Mouse (Mus musculus) spleen, embryonic (tissue): Measurements from ENCODE around the gene Dnaja3.

Experiments
- CTCF ChIA-PET: fragments of 350-600 bp; sonication (Branson Sonifier 250); formaldehyde crosslinking; loops from one replicate; lab custom pipeline; 2022; lab: Charles Lee

Dnaja3 gene

DNA sequence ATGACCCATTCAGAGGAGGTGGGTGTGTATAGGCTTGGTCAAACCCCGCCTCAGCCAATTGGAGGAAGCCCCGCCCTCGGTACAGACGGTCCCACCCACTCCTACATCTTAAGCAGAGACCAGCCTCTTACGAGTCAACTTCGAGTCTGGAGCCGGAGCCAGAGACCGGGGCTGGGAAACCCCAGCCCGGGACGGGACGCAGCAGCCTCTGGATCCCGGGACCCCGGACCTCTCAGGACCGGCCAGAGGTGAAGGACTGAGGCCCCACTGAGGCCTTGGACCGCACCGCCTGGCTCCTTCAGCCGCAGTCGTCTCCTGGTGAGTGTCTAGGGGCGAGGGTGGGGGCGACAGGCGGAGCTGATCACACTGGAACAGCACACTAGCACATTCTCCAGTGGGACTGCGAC is at the start of gene Dnaja3, which contains the start of gene Vasn:
TSS of gene Dnaja3 (plus strand) at position 159 of the 407 bp plus-strand sequence.
TSS of gene Vasn (plus strand) at position 111 of the 407 bp plus-strand sequence.
- CTCF ChIA-PET, result no interaction called here

DNA sequence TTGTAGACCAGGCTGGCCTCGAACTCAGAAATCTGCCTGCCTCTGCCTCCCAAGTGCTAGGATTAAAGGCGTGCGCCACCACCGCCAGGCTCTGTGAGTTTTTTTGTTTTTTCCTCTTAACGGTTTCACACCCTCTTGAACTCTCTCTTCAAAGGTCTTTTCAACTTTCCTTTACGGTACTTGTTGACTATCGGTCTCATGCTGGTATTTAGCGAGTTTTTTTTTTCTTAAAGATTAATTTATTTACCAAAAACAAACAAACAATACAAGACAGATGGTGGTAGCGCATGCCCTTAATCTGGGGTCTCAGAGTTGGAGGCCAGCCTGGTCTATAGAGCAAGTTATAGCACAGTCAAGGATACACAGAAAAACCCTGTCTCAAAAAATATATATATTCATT is 49.6 kb upstream of the Dnaja3 start:
- CTCF ChIA-PET, result no interaction called here

DNA sequence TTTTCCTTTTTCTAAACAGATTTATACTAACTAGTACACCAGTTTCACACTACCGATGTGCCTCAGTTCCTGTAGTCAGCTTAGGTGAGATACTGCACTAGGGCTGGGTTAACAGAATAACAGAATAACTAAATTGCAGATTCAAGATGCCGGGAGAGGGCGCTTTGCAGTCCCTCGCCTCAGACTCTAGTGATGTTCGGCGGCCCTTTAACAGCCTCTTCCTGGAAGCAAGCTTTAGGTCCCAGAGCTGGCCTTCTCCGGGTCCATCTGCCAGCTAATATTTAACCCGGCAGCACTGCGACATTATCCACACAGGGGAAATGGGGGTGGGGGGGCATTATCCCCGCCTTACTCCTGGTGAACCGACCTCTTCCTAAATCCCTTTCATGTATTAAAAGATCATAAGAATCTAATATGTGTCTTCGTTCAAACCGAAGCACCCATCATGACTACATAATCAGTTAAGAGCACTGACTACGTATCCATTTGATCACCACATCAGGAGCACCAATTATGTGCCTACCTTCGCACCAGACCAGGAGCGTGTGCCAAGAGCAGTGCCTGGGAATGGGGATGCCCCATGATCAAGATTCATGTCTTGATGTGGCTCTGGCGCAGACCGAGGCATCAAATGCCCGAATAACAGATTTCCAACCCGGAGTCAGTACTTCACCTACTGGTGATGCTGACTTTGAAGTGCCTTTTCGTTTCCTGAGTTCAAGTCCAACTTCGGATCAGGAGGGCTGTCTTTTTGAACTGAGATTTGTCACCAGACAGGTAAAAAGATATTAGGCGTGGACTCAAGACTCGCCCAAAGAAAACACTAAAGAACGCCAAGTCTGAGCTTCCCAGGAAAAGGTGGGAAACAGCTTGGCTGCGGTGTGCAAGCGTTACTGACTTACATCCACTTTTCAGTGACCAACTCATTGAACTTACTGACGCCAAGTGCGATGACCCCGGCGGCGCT is 46.6 kb upstream of the Dnaja3 start:
- CTCF ChIA-PET, result interaction anchor here (0.6 to 1.0 kb wide), 2 partner anchors 9 to 255 kb away, joined by 4 read pairs; no protein-coding TSS in a partner anchor

DNA sequence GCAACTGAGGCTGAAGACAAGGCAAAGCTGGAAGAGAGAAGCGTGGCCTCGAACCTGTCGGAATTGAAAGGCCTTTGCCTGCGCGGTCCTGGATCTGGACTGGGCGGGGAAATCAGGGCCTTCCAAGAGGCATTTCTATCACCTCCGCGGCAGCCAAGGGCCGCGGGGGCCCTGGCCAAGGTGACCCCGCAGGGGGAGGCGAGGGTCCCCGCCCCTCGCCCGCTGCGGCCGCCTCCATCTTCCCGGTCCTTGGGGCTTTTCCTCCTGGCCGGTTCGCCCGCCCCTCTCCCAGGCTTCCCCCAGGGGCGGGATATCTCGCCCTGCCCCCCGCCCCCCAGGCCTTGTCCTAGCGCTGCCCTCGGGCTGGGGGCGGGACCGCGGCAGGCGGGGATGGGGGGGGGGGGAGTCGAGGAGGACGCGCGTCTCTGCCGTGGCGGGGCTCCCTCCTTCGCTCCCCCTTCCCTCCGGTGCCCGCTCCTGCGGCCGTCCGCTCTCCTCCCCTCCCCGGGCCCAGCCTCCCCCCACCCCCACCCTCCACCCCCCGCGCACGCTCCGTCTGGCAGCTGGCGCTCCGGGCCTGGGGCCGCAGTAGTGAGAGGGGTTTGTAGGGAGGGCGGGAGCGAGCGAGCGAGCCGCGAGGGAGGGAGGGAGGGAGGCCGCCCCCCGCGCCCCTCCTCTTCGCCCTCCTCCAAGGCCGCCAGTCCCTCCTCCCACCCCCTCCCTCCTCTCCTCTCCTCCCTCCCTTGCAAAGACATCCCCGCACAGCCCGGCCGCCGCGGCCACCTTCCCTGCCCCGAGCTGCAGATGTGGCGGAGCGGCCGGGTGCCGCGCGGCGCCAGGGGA is 45.6 kb upstream of the Dnaja3 start, which contains the start of gene Glis2:
TSS of gene Glis2 (plus strand) at position 743 of the 843 bp plus-strand sequence.
- CTCF ChIA-PET, result interaction anchor here (0.7 to 0.9 kb wide), 2 partner anchors 17 to 432 kb away, joined by 3 to 4 read pairs; no protein-coding TSS in a partner anchor

DNA sequence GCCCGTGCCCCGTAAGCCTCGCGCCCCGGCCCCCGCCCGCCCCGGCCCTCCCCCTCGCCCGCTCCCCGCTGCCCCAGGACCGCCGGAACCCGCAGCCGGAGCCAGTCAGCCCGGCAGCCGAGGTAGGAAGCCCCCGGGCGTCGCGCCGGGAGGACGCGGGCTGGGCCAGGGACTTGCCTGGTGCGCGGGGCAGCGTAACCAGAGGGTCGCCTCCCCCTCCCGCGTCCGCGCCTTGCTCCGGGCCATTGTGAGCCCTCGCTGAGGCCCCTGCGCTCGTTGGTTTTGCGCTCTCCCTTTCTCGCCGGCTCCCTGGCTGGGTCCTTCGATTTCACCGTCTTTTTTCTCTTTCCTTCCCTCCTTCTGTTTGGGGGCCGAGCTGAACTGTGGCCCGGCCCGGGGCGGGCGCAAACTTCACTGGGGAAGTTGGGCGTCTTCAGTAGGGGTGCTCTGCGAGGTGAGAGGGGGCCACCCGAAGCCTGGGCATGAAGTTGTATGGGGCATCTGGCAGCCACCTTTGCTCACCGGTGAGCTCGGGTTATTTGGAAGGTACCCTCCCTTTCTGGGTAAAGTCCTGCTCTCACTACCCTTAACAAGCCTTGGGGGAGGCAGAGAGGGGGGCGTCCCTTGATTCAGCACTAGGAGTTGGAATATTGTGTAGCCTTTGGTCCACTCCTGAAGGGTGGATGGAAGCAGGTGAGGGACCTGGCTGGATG is 44.8 kb upstream of the Dnaja3 start:
- CTCF ChIA-PET, result interaction anchor here (0.7 to 0.9 kb wide), 3 partner anchors 13 to 432 kb away, joined by 3 to 4 read pairs (median 3); no protein-coding TSS in a partner anchor

DNA sequence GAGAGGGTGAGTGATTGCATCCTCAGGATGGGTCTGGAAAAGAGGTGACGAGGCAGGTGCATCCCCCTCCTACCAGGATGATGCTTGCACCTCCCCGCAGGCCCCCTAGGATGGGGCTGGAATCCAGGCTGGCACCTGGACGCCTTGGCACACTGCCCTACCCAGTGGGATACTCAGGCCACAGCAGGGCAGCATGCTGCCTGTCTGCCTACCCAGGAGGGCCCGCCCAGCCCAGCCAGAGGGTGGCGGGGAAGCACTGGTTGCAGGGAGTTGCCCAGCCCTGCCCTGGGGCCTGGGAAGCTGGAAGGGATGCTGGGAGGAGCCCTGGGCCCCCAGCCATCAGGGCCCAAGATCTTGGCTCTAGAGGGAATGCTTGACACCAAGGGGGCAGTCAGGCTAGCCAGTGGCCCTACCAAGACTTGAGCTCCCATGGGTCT is 44.2 kb upstream of the Dnaja3 start:
- CTCF ChIA-PET, result interaction anchor here (0.7 to 0.9 kb wide), 3 partner anchors 13 to 431 kb away, joined by 3 to 4 read pairs (median 3); no protein-coding TSS in a partner anchor

DNA sequence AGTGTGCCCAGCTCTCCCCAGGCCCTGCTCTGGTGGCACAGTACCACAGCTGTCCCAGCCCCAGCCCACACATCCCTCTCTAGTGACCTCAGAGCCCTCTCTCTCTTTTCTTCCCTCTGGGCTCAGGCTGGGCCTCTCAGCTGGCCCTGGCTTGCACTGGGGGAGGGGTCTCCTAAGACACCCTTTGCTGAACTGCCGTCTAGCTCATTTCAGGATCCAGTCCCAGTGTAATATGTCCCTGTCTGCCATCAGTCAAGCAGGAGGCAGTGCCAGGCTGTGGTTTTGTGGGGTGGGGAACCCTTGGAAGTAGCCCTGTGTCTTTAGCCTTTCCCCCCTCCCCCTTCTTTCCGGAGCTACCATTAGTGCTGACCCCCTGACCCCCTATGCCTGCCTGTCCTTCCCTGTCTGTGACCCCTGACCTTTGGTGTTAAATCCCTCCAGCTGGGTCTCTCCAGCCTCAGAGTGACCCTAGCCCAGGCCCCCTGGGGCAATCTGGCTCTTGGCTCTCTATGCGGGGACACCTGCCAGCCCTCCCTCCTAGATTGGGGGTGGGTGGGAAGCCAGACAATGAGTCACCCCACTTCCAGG is 43.6 kb upstream of the Dnaja3 start:
- CTCF ChIA-PET, result interaction anchor here (0.6 to 0.7 kb wide), 2 partner anchors 22 to 215 kb away, joined by 3 to 9 read pairs; no protein-coding TSS in a partner anchor

DNA sequence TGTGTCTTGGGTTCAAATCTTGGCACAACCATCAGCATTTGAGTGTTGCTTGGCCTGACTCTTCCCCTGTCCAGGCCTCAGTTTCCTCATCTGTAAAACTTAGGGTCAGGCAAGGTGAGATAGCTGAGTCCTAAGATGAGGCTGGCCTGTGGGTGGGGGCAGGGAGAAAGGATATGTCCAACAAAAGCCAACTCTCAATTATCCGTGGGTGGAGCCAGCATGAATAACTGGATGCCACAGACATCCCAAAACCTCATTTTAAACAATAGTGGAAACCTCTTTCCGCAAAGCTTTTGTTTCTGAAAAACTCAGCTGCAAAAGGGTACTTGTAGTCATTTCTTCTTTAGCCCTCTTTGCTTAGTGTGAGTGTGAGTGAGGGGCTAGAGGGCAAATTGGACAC is 43.0 kb upstream of the Dnaja3 start:
- CTCF ChIA-PET, result interaction anchor here (0.6 kb wide), 1 partner anchor 216 kb away, joined by 9 read pairs; no protein-coding TSS in a partner anchor

DNA sequence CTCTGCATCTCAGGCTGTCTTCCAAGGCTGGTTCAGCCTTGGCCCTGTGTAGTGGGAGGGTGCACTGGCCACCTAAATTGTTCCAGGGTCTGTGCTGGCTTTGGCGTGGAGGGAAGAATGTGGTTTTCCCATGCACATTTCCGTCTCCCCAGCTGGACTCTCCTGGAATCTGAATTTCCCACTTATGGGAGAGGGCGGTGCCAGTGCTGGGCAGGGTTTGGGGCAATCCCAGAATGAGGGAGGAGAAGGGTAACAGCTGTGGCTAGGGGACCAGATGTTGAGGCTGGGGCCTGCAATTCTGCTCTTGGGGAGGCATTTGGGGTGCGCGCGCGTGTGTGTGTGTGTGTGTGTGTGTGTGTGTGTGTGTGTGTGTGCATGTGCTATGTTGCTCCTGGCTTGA is 42.5 kb upstream of the Dnaja3 start:
- CTCF ChIA-PET, result no interaction called here

DNA sequence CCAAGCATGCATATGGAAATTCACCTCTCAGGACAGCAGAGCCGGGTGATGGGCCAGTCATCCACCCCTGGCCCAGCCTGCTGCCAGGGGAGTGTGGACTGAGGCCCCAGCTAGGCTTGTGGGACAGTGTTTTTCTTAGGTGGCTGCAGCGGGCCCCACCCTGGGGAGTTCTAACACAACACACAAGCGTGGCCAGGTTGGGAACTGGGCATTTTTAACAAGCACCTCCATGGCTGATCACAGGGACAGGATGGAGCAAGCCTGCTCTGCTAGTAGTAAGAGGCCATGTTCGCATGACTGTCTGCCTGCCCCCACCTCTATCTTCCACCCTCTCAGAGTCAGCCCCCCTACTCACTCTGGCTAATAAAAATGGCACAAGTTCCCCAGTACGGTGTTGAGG is 41.7 kb upstream of the Dnaja3 start:
- CTCF ChIA-PET, result no interaction called here

DNA sequence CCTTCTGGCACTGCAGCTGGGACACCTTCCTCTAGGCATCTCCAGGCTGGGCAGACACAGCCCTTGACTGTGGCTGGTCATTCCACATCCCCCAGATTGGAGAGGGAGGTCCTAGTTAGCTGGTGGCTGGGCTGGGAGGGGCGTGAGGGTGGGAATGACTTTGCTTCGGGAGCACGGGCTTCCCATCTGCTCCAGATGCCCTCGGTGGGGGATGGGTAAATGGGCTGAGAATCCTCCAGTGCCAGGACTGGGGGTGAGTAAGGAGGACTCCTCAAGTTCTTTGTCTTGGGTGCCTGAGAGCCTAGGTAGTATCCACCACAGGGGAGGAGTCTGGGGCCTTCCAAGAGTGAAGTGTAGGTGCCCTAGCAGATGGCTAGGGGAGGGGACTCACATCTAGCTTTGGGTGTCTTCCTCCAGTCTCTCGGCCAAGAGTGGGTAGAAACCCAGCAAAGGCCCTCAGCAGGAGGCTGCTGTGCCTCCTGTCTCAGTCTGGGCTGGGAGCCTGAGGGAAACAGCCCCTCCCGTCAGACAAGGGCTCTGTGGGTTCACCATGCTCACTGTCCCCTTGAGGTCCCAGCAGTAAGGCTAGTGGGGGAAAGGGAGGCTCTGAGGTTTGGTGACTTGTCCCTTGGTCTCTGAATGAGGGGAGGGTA is 40.8 kb upstream of the Dnaja3 start:
- CTCF ChIA-PET, result no interaction called here

DNA sequence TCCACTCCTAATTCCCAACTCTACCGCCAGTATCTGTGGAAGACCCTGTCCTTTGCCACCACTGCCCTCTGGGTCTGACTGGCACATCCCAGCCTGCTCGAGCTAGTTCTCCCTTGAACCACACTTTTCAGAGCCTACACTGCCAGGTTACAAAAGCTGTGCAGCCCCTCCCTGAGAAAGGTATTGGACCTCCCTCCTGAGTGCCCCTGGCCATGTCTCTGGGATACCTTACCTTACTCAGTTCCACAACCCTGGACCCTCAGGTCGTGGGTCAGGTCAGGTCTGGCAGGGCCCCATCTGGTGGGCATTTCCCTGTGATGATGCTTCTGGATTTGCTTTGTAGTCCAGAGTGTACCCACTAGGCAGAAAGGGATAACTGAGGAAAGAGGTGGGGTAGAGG is 40.2 kb upstream of the Dnaja3 start:
- CTCF ChIA-PET, result no interaction called here

DNA sequence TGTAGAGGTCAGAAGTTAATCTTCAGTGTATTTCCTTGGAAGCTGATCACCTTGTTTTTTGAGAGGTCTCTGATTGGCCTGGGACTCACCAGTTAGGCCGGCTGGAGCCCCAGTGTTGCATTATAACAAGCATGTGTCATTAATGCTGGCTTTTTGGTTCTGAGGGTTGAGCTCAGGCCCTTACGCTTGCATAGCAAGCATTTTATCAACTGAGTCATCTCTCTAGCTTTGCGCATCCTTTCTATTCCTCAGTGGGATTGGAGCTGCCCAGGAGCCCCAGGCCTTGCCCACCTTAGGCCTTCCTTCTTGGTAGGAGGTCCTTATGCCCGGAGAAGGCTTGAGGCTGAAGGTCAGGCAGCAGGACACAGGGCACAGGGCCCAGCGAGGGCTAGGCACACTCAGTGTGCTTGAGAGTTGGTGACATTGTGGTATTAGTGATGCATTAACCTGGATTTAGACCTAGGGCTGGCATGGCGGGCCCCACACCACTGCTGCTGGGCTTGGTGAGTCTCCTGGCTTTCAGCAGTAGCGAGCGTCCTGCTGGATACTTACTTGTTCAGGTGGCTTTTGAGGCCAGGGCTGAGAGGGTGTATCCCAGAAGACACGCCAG is 39.0 kb upstream of the Dnaja3 start:
- CTCF ChIA-PET, result no interaction called here

DNA sequence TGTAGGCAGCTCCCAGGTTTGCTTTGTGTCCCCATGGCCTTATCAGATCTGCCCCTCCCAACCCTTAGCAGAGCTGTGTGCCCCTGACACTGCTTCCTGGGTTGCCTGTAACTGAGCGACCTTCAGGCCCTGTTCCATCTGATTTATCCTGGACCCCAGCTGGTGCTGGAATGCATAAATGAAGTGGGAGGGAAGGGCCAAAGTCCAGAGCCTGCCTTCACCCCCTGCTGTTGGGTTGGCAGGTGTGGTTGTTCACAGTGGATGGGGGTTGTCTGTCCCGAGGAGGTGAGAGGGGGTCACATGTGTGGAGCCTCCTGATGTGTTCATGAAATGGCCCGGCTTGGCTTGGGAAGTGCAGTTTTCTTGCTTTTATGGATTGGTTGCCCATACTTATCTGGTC is 37.6 kb upstream of the Dnaja3 start:
- CTCF ChIA-PET, result no interaction called here

DNA sequence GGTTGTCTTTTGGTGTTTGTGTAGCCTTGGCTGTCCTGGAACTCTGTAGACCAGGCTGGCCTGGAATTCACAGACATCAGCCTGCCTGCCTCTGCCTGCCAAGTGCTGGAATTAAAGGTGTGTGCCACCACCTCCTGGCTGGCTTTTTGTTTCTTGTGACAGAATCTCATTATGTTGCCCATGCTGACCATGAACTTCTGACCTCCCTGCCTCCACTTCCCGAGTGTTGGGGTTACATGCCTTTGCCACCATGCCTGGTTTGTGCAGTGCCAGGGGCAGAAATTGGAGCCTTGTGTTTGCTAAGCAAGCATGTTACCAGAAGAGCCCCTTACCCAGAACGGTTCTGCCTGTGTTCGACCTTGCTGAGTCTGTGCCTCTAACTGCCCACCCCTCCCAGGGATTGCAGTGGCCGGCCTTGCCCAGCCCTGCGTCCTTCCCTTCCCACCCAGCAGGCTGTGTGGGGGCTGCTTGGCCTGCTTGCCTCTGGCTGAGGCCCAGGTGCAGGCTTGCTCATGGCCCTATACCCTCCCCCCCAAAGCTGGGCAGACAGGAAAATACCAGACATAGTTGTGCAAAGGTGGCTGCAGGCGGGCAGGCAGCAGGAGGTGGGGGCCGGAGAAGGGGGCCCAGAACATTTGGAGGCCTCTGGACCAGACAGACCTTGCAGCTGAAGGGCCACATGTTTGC is 36.9 kb upstream of the Dnaja3 start:
- CTCF ChIA-PET, result no interaction called here

DNA sequence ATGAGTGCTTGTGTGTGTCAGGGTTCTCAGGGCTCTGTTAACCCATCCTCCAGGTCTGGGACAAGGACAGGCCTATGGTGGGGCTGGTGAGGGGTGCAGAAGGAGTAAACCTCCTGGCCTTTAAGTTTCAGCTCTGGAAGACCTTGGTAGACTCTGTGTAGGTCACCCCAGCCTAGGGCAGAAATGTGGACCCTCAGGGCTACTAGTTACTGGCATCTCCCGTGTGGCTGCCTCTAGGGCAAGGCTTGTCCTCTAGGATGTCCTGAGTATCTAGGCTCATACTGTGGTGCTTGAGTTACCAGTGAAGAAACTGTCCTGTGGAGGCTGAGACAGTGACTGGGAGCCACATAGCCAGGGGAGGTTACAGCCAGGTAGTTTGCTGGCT is 36.3 kb upstream of the Dnaja3 start:
- CTCF ChIA-PET, result no interaction called here

DNA sequence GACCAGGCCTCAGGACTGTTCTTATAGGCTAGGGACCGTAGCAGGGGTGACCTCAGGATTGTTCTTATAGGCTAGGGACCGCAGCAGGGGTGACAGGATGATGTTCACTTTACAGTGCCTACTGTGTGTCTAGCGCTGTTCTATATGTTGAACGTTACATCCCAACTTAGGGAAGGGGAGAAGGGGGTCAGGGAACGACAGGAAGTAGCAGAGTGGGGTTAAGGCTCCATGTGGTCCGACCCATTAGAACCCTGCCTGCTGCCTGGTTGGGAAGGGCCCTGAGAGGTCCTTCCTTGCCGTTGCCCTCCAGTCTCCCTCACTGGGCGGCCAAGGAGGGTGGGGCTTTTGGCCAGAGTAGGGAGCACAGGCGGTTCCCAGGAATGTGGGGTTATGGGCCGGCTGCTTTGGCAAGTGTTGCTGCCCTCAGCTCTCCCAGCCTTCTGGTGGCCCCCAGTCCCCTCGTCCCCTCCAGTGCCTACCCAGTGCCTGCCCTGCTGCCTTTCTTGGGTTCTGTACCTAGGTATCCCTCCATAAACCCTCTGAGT is 35.4 kb upstream of the Dnaja3 start:
- CTCF ChIA-PET, result no interaction called here

DNA sequence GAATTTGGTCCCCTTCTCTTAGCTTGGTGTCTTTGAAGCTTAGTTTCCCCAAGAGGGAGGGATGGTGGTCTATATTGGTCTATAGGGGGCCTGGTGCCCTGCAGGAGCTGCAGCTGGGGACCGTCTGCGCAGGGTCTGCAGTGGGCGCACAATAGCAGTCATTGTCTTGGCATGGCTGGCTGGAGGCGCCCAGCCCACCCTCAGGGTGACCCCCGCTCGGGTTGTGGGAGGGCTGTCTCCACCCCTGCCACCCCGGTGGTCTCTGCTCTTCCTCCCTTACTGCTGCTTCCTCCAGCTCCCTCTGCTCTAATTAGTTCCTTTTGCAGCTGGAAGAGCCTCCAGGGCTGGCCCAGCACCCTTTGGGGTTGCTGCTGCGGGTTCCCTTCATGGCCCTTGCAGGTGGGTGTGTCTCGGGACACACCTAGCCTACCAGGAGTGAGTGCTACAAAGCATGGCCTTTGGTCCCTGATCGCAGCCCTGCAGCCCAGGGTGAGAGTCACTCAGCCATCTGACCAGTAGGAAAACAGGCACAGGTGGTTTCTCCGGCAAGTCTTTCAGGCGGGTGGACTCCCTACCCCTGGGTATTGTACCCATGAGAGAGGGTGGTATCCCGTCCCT is 34.2 kb upstream of the Dnaja3 start:
- CTCF ChIA-PET, result no interaction called here
